Mouse (Mus musculus) megakaryocyte, adult 5-6 weeks (primary cell): Measurements from ENCODE around the gene Fhit. TPM values are rescaled to one million over a fixed set of nuclear protein-coding genes. Genes with fewer than 3 reads are reported as not detected.

Experiments
- ATAC-seq: 2 replicates; pipeline ENCODE4 v1.8.0; 2016; ENCODE audit warnings: mild to moderate bottlenecking, inconsistent platforms; ENCODE audit not compliant: poor library complexity, severe bottlenecking
- total RNA-seq, 2 experiments: library from RNA; stranded (forward) in 1 of 2; stranded (reverse) in 1 of 2; fragments of 153-499, 151-499 nt in 1 of 2; fragments of 221-1000, 200-1000 nt in 1 of 2; gene quantifications; 2 replicates each; pipeline versions ENCODE4 v1.2.3 to v1.2.4; 2015 to 2017

Fhit gene
- total RNA-seq, 2 experiments from 2014 or later: 0.66 to 4.4 TPM

DNA sequence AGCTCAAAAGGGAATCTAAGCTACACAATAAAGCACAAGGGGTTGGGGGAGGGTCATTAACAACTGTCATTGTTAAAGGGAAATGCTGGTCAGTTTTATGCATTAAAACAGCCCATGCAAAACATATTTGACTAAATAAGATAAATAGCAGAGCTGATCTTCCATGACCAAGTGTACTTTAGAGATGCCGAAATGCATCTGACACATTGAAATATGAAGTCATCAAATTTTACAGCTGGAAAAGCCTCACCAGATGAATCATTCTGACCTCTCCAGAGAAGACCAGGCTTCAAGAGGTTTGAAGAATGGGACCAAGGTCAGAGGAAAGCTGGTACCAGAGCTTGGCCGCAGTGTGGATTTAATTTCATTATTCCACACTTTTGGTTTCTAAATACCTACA lies 990.1 kb downstream of the Fhit start:
- ATAC-seq: no peak

- no peak for ATAC-seq
These were observed 995.0 kb downstream of the Fhit start for GRCm38 (mm10) chr14:10166641-10167429.

DNA sequence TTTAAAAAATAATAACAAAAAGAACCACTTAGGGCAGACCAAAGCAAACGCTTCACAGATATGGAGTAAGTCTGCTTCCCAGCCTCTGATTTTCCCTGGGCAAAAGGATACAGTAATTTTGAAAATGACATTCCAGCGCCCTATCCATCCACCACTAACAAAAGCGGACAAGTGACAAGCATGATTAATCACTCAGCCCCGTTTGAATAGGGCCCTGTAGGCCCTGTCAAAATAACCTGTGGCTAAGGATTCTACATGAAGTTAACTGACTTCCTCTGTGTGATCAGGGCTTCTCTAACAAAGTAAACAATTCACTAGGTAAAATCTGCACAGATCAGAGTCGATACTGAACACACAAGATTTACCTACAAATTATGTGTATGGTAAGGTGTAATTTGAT lies 1012.0 kb downstream of the Fhit start:
- no peak for ATAC-seq

DNA sequence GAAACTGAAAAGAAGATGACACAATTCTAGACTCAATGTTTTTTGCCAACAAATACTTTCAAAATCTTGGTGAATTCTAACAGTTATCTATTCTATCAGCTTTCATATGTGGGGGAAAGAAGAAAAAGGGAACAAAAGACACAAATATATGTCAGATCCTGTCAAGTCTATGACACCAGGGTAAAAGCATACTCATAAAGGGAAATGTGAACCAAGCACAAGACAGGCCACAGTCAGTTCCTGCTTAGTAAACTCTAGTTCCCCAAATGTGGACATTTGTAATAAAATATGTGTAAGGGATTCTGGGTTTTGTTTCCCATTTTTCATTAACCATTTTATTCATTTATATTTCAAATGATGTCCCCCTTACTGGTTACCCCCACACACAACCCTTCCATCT lies 1022.5 kb downstream of the Fhit start:
- peak; percentile 97 for ATAC-seq

DNA sequence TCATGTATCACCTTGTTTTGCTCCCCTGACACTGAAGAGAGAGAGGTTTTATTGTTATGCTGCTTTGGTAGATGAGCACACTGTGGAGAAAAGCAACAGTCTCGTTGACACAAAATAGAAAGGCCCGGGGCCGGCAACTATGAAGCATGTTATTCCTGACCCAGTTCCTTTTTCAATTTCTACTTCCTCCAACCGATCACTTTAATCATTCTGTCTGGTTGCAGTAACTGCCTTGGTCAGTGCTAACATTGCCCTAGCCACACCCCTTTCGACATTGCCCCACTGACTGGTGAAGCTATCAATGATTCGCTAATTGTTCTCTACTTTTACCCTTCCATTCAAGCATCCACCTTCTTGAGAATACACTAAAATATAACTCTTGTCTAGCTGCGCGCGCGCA lies 1028.0 kb downstream of the Fhit start:
- ATAC-seq: peak; percentile 91

- peak; percentile 81 for ATAC-seq
These were observed 1032.2 kb downstream of the Fhit start for GRCm38 (mm10) chr14:10129675-10130074.

DNA sequence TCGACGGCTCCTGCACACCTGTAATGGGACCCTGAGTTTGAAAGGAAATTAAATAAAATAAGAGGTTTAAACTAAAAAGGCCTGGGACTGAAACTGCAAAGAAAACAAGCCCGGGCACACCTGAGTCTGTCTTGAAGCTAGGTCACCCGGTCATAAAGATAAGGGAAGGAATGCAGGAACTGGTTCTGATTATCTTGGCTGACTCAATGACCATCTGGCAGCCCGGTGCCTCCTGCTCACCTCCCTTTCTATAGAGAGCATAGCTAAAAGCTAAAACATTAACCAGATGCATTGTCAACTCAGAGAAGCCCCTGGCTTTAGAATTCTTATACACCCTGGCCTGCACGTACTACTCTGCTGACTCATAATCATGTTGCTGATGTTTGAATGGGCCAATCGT lies 1032.7 kb downstream of the Fhit start:
- no peak for ATAC-seq

DNA sequence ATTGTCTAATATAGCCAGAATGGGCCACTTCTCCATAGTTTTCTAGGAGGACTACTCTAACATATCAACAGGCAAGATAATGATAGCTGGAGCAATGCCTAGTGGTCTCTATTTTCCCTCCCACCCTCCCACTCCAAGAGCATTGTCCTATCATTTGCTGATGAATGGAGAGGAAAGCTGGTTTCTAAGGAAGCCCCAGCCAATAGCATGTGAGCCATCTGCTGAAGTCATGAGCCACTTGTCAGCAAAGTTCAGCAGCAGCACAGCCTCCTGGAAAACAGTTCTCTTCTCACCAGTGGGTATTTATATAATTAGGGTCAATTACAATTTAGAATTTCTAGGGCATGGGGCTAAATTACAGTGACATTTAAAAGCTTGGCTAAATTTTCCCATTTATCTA lies 1035.3 kb downstream of the Fhit start:
- ATAC-seq: no peak

- no peak for ATAC-seq
These were observed 1039.7 kb downstream of the Fhit start for GRCm38 (mm10) chr14:10122176-10122575.

DNA sequence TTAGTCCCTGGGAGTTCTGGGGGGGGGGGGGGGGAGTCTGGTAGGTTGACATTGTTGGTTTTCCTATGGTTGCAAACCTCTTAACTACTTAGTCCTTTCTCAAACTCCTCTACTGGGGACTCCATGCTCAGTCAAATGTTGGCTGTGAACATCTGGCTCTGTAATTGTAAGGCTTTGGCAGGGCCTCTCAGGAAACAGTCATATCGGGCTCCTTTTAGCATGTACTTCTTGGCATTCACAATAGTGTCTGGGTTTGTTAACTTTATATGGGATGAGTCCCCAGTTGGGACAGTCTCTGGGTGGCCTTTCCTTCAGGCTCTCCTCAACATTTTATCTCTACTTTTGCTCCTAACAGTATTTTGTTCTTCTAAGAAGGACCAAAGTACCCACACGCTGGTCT lies 1065.6 kb downstream of the Fhit start:
- ATAC-seq: no peak

GRCm38 (mm10) chr14:10079062-10079461 lies 1082.8 kb downstream of the Fhit start:
- no peak for ATAC-seq

- no peak for ATAC-seq
These were observed 1111.9 kb downstream of the Fhit start for GRCm38 (mm10) chr14:10049947-10050346.

DNA sequence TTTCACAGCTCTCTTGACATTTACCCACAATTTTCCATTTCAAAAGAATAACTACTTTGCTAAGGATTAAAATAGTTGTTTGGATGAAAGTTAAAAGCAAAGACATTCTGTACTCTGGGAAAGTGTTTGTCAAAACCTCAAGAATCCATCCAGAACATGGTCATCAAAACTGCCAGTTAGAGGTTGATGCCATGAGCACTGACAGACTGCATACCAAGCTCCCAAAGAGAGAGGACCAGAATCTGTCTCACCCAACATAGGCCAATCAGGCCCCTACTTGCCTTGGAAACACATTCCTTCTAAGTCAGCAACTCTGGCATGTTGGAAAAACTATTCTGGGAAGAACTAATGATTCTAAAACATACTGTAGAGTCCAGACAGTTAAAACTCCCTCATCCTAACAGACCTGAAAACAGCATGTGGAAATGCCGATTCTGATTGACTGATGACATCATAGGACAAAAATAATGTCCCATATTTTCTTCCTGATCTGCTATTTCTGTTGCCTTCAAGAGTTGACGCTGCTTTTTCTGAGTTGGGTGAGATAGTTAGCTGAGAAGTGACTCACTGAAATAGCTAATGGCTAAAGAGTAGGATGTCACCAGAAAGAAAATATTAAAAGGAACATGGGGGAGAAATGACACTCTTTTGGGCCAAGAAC lies 1114.6 kb downstream of the Fhit start:
- ATAC-seq: no peak

DNA sequence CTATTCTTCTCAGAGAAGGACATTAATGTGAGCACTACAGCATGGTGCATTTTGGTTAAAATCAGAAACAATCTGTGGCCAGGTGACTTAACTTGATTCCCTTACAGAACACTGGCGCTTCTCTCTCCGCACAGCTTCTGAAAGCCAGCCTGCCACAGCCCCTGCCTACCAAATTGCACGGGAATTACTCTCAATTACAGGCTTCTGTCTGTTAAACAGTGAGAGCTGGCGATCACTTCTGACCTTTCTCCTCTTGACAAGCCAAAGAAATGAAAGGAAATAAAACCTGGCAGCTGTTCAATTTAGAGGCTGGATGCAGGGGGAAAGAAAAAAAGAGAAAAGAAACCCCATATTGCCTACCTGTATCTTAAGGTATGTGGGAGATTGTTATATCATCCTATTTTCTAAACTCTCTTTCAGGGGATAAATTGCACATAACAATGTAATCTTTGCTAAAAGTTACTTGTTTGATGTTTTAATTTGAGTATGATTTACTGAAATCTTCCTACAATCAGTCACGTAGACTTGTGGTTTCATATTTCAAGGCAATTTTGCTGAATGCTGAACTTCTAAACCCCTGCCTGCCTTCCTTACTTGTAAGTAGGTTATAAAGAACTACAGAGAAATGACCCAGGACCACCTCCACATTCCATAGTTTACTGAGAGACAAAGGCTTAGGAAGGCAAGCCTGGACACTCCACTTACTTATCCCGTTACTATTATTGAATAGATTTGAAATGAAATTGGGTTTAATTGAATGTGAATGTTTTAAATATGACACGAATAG lies 1115.3 kb downstream of the Fhit start:
- ATAC-seq: no peak

GRCm38 (mm10) chr14:10038021-10038420 lies 1123.8 kb downstream of the Fhit start:
- ATAC-seq: no peak

DNA sequence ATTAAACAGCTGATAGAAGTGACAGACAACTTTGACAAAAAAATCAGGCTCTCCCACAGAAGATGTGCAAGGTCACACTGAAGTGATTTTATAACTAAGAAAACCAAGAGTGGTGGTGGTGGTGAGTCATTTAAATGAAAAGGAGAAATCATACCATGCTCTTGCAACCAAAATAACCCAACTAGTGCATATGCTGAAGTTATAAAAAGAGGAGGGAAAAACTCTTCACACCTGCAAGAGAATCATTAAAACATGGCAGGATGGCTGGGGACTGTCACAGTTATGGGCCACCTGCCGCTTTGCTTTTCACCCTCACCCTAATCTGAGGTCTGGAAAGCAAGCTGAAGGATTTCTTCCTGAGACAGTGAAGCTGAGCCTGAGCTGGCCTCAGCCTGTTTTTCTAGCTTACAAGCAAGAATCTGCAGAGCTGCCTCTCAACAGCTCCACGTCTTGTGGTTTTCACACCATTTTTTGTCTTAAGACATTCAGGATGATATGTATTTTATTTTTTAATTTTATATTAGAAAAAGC lies 1125.1 kb downstream of the Fhit start:
- ATAC-seq: no peak

GRCm38 (mm10) chr14:10035682-10036081 lies 1126.2 kb downstream of the Fhit start:
- ATAC-seq: no peak

GRCm38 (mm10) chr14:10035270-10035669 lies 1126.6 kb downstream of the Fhit start:
- ATAC-seq: no peak

- no peak for ATAC-seq
These were observed 1138.5 kb downstream of the Fhit start for GRCm38 (mm10) chr14:10023382-10023781.

- ATAC-seq: no peak
These were observed 1139.5 kb downstream of the Fhit start for GRCm38 (mm10) chr14:10022304-10022703.

DNA sequence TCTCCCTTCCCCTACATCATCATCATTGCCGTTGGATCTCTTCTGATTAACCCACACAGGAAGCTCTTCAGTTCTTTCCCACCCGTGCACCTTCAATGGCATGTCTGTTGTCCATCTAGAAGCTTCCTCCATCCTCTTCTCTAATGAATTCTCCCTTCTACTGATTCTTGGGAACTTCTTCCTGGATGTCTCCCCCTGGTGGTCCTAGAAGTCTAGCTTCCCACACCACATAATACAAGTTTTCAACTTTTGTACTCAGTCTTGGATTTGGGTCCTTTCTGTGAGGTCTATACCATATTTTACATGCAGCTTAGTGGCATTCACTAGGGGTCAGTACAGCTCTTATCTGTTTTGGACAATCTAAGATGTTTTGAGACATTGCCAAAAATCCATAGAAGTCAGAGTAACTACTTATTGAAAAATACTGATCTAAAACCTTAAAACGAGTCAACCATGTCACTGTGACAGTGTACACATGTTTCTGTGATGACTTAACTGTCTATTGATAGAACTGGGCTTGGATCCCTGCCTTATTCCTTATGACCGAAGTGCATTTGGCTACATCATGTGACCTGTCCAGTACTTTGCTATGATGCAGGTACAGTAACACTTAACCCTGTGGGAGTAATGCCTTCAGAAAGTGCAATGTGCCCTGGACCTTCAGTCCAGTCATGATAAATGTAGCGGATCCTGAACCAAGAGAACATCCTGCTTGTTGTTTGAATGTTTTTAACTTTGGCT lies 1141.3 kb downstream of the Fhit start:
- ATAC-seq: no peak
